Mouse (Mus musculus) midbrain, embryonic 13.5 days (tissue): ENCODE data around the gene Cd8a. TPM values are rescaled to one million over a fixed set of nuclear protein-coding genes. Genes with fewer than 3 reads are reported as not detected.

Source experiments
- ATAC-seq: fragments of 200-750 bp; cut with Nextera tagmentation; 2 replicates; pipeline ENCODE4 v1.8.0; 2017; ENCODE audit warnings: mild to moderate bottlenecking, moderate TSS enrichment, moderate library complexity
- H3K27ac ChIP-seq: fragments of 300-500 bp; sonication (generic); 2 replicates; pipeline ENCODE4 v1.5.1; 2015; ENCODE audit warnings: inconsistent platforms, mild to moderate bottlenecking, moderate library complexity
- H3K27me3 ChIP-seq: fragments of 300-500 bp; sonication (generic); 2 replicates; pipeline ENCODE4 v1.6.1; 2015; ENCODE audit warnings: mild to moderate bottlenecking, inconsistent platforms
- H3K36me3 ChIP-seq: fragments of 300-500 bp; sonication (generic); 2 replicates; pipeline ENCODE4 v1.6.1; 2015; ENCODE audit warnings: mild to moderate bottlenecking, inconsistent platforms
- H3K4me1 ChIP-seq: fragments of 300-500 bp; sonication (generic); replicated peaks from 2 replicates; pipeline ENCODE4 v1.6.1; 2015; ENCODE audit warnings: inconsistent platforms
- H3K4me2 ChIP-seq: fragments of 300-500 bp; sonication (generic); replicated peaks from 2 replicates; pipeline ENCODE4 v1.6.1; 2015; ENCODE audit warnings: moderate library complexity, mild to moderate bottlenecking, inconsistent platforms
- H3K4me3 ChIP-seq: fragments of 300-500 bp; sonication (generic); replicated peaks from 2 replicates; pipeline ENCODE4 v1.5.1; 2015; ENCODE audit warnings: mild to moderate bottlenecking, inconsistent platforms
- H3K9ac ChIP-seq: fragments of 300-500 bp; sonication (generic); replicated peaks from 2 replicates; pipeline ENCODE4 v1.6.1; 2015; ENCODE audit warnings: mild to moderate bottlenecking, inconsistent platforms
- H3K9me3 ChIP-seq: fragments of 300-500 bp; sonication (generic); 2 replicates; pipeline ENCODE4 v1.6.1; 2016; ENCODE audit warnings: mild to moderate bottlenecking, inconsistent platforms
- WGBS: fragments of 180-500 bp; shearing (Covaris S2); methylation state at CpG from one replicate; pipeline ENCODE4 v1.1.7; 2015; 5-methylcytosine and 5-hydroxymethylcytosine counted together
- polyA plus RNA-seq: library from polyadenylated mRNA; unstranded; fragments of >200 nt; fragmentation: Nextera tagmentation; extraction: Ambion mirVana; gene quantifications from 2 replicates; pipeline ENCODE4 v1.2.1, GENCODE M21; 2015

Cd8a gene
- polyA plus RNA-seq, 1 experiment from 2014 or later: not detected

DNA sequence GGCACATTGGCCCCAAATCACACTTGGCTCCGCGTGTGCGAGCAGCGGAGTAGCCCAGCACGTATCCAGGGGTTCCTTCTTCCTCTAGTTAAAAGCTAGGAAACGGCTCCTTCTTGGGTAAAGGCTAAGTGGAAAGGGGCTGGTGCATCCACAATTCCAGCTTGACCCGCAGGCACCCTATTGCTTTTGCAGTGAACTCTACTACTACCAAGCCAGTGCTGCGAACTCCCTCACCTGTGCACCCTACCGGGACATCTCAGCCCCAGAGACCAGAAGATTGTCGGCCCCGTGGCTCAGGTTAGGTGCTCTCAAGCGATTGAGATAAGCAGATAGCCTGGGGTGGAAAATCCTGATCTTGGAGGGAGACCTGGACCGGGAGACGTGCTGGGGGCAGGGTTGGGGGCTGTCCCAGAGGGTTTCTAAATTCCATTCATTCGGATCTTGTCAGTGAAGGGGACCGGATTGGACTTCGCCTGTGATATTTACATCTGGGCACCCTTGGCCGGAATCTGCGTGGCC is 1.1 kb downstream of the Cd8a start:
- Histone ChIP-seq H3K9ac (no peak overlapping the region), H3K27ac (no peak overlapping the region), H3K9me3 (no peaks in the 10 kb centered on the region), H3K4me2 (no peak overlapping the region), H3K4me1 (no peaks in the 10 kb centered on the region), H3K27me3 (no peaks in the 10 kb centered on the region), H3K4me3 (no peak overlapping the region), H3K36me3 (no peaks in the 10 kb centered on the region)
- no peak for ATAC-seq
- WGBS: 90% methylated on average over 19 of the region's 19 CpGs

DNA sequence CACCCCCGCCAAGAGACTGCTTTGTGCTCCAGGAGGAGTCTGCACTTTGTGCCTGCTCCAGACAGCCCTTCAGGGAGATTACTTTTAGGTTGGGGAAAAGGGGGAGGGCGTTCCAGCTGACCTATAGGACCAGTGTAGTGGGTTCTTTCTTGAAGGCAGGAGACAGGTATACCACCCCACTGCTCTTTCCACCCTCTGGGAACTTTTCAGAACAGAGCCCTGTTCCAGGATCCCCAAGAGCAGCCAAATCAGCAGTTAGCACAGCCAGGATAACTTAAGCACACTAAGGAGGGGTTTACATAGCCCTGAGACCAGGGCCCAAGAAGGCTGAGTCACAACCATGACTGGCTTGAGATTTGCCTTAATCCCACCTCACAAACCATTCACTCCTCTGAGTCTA is 1.7 kb downstream of the Cd8a start:
- ATAC-seq: no peak
- Histone ChIP-seq H3K36me3 (no peaks in the 10 kb centered on the region), H3K9ac (no peak overlapping the region), H3K27ac (no peak overlapping the region), H3K4me2 (no peak overlapping the region), H3K27me3 (no peaks in the 10 kb centered on the region), H3K9me3 (no peaks in the 10 kb centered on the region), H3K4me1 (no peaks in the 10 kb centered on the region), H3K4me3 (no peak overlapping the region)
- WGBS: 78% methylated on average over 2 of the region's 2 CpGs

- H3K27ac ChIP-seq: no peak overlapping the region
- H3K27me3 ChIP-seq: no peaks in the 10 kb centered on the region
- H3K4me2 ChIP-seq: no peak overlapping the region
- no peaks in the 10 kb centered on the region for H3K36me3 ChIP-seq
- H3K9me3 ChIP-seq: no peaks in the 10 kb centered on the region
- H3K4me3 ChIP-seq: no peak overlapping the region
- no peak overlapping the region for H3K9ac ChIP-seq
- 96% methylated on average over 13 of the region's 13 CpGs for WGBS
- ATAC-seq: no peak
- no peaks in the 10 kb centered on the region for H3K4me1 ChIP-seq
Measured at GRCm38 (mm10) chr6:71376711-71377110, 3.5 kb downstream of the Cd8a start.

GRCm38 (mm10) chr6:71381654-71382053 is 8.4 kb downstream of the Cd8a start:
- H3K4me2 ChIP-seq: no peak overlapping the region
- H3K36me3 ChIP-seq: no peaks in the 10 kb centered on the region
- H3K4me3 ChIP-seq: no peak overlapping the region
- no peaks in the 10 kb centered on the region for H3K27me3 ChIP-seq
- no peak overlapping the region for H3K27ac ChIP-seq
- H3K9me3 ChIP-seq: no peaks in the 10 kb centered on the region
- H3K4me1 ChIP-seq: no peaks in the 10 kb centered on the region
- no peak for ATAC-seq
- 94% methylated on average over 5 of the region's 5 CpGs for WGBS
- no peak overlapping the region for H3K9ac ChIP-seq

DNA sequence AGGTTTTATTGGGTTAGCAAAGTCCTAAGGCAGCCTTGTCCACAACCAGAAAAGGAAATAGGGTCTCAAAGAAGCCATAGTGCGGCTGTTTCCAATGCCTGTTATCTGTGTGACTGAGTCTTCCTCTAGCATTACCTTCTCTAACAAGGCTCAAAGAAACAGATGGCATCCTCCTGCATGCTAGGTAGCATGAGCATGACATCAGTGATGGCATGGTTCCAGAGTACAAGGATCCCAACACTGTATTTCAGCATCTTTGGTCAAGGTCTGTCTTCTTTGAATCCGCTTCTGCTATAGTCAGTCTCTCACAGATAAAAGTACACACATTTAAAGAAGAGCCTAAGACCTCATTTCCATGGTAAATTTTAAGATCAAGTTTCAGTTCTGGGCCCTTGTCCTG is 17.3 kb downstream of the Cd8a start:
- 97% methylated on average over 2 of the region's 2 CpGs for WGBS
- no peak overlapping the region for H3K27ac ChIP-seq
- no peak overlapping the region for H3K4me2 ChIP-seq
- no peaks in the 10 kb centered on the region for H3K4me1 ChIP-seq
- peaks cover 55% of the 10 kb centered on the region for H3K36me3 ChIP-seq
- no peak for ATAC-seq
- no peaks in the 10 kb centered on the region for H3K27me3 ChIP-seq
- H3K4me3 ChIP-seq: no peak overlapping the region
- no peaks in the 10 kb centered on the region for H3K9me3 ChIP-seq
- no peak overlapping the region for H3K9ac ChIP-seq

GRCm38 (mm10) chr6:71396016-71396415 is 22.8 kb downstream of the Cd8a start:
- WGBS: 91% methylated on average over 1 of the region's 1 CpGs
- no peaks in the 10 kb centered on the region for H3K4me1 ChIP-seq
- H3K9ac ChIP-seq: no peak overlapping the region
- no peak overlapping the region for H3K4me2 ChIP-seq
- H3K27ac ChIP-seq: no peak overlapping the region
- H3K4me3 ChIP-seq: no peak overlapping the region
- ATAC-seq: no peak
- peaks cover 54% of the 10 kb centered on the region for H3K36me3 ChIP-seq
- H3K9me3 ChIP-seq: no peaks in the 10 kb centered on the region
- no peaks in the 10 kb centered on the region for H3K27me3 ChIP-seq

GRCm38 (mm10) chr6:71396761-71397160 is 23.5 kb downstream of the Cd8a start:
- H3K27me3 ChIP-seq: no peaks in the 10 kb centered on the region
- no peak overlapping the region for H3K4me3 ChIP-seq
- WGBS: 88% methylated on average over 6 of the region's 6 CpGs
- peaks cover 47% of the 10 kb centered on the region for H3K36me3 ChIP-seq
- H3K9me3 ChIP-seq: no peaks in the 10 kb centered on the region
- H3K9ac ChIP-seq: no peak overlapping the region
- ATAC-seq: no peak
- H3K4me2 ChIP-seq: no peak overlapping the region
- no peak overlapping the region for H3K27ac ChIP-seq
- H3K4me1 ChIP-seq: no peaks in the 10 kb centered on the region

DNA sequence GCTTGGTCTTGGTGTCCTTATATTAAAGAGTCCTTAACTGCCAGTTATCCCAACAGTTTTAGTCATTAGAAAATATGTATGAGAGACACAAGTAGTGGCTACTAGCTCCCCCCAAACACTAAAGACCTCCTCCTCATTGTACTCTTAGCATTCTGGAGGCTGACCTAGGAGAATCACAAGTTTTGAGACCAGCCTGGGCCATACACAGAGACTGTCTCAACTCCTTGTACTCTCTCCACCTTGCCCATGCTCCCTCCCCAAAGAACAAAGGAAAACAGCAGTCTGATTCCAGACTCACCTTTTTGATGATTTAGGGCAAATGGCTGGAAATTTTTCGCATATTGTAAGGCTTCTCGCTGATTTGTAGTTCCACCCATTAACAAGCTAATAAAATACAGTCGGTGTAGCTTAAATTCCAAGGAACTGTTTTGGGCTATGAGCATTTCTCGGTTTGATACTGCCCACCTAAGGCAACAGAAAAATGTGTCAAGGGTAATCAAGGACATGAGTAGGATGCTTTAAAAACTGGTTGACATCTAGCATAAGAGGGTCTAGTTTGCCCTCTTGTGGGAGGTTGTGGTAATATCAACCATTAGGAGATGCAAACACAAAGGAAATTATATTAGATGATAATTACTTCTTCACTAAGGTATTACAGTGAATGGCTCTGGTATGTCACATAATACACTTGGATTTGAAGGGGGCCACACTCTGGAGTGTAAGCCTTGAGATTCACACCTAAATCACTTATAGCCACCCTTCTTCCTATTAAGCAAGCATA is 25.8 kb downstream of the Cd8a start:
- no peak overlapping the region for H3K27ac ChIP-seq
- no peaks in the 10 kb centered on the region for H3K9me3 ChIP-seq
- WGBS: 87% methylated on average over 4 of the region's 4 CpGs
- no peak overlapping the region for H3K4me2 ChIP-seq
- no peak overlapping the region for H3K9ac ChIP-seq
- H3K36me3 ChIP-seq: peaks cover 30% of the 10 kb centered on the region
- H3K4me1 ChIP-seq: no peaks in the 10 kb centered on the region
- H3K27me3 ChIP-seq: no peaks in the 10 kb centered on the region
- no peak overlapping the region for H3K4me3 ChIP-seq
- peak; percentile 60 for ATAC-seq

DNA sequence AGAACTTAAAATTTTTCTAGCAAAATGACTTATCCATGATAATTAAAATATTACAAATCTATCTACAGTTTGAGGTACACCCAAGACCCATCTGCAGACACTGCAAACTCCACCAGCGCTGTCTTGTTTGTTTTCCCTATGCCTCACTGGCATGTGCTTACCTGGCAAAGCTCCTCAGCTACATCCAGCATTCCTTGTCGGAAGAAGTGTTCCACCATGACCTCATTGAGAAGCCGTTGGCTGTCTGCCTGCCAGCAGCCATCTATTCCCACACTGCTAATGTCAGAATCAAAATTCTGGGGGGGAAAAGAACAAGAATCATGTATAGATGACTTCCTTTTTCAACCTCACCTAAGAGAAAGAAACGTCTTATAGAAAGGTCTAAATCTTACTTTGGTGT is 41.4 kb downstream of the Cd8a start:
- H3K36me3 ChIP-seq: peaks cover 28% of the 10 kb centered on the region
- no peaks in the 10 kb centered on the region for H3K9me3 ChIP-seq
- 91% methylated on average over 4 of the region's 4 CpGs for WGBS
- no peak for ATAC-seq
- no peaks in the 10 kb centered on the region for H3K27me3 ChIP-seq
- no peak overlapping the region for H3K27ac ChIP-seq
- no peak overlapping the region for H3K4me3 ChIP-seq
- H3K4me2 ChIP-seq: no peak overlapping the region
- H3K4me1 ChIP-seq: no peaks in the 10 kb centered on the region
- no peak overlapping the region for H3K9ac ChIP-seq

DNA sequence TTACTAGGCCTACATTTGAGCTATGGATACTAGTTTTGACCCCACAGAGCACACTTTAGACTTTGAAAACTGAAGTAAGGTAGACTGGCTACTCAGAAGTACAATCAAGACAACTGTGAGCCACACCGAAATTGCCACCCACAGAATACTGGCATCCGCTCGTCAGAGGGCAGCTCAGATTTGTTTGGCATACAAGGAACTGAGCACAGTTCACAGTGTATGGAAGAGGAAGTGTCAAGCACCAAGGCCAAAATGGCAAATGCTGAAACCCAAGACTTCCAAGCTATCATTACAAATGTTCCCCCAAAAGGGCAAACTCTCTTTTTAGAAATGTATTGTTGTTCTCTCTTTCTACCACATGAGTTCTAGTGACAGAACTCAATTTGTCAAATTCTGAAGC is 42.2 kb downstream of the Cd8a start:
- 89% methylated on average over 3 of the region's 3 CpGs for WGBS
- no peak for ATAC-seq

GRCm38 (mm10) chr6:71418874-71419273 is 45.6 kb downstream of the Cd8a start:
- Histone ChIP-seq H3K36me3 (peaks cover 13% of the 10 kb centered on the region; the same call in 1 of the 2 replicates), H3K27ac (no peak overlapping the region), H3K4me2 (no peak overlapping the region), H3K27me3 (no peaks in the 10 kb centered on the region), H3K9me3 (no peaks in the 10 kb centered on the region), H3K4me3 (no peak overlapping the region), H3K4me1 (no peaks in the 10 kb centered on the region), H3K9ac (no peak overlapping the region)
- 94% methylated on average over 3 of the region's 3 CpGs for WGBS
- ATAC-seq: no peak

More for the DNA sequence above, 42.2 kb downstream of the Cd8a start:
- no peaks in the 10 kb centered on the region for H3K4me1 ChIP-seq
- no peak overlapping the region for H3K27ac ChIP-seq
- no peak overlapping the region for H3K4me2 ChIP-seq
- H3K4me3 ChIP-seq: no peak overlapping the region
- no peaks in the 10 kb centered on the region for H3K27me3 ChIP-seq
- no peaks in the 10 kb centered on the region for H3K9me3 ChIP-seq
- no peak overlapping the region for H3K9ac ChIP-seq
- H3K36me3 ChIP-seq: peaks cover 28% of the 10 kb centered on the region

DNA sequence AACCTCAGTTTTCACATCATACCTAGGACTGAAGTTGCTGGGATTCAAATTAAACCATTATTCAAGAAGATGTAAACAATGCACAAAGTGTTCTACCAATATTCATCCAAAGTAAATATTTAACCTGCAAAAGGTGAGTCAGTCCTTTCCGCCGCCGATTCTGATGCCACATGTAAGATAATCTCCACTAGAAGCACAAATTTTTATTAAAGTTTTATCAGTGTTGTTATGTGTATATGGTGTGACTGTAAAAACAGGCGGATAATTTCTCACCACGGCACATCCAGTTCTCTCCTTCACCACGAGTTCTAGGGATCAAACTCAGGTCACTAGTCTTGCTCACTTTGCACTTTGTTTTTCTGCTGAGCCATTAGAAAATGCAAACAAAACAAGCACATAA is 47.6 kb downstream of the Cd8a start:
- Histone ChIP-seq H3K4me3 (no peak overlapping the region), H3K4me1 (no peaks in the 10 kb centered on the region), H3K4me2 (no peak overlapping the region), H3K9ac (no peak overlapping the region), H3K9me3 (no peaks in the 10 kb centered on the region), H3K36me3 (0 out of 2 replicates have a peak, but pooled peaks cover 9% of the 10 kb centered on the region), H3K27me3 (no peaks in the 10 kb centered on the region), H3K27ac (no peak overlapping the region)
- WGBS: 94% methylated on average over 6 of the region's 6 CpGs
- no peak for ATAC-seq

- 93% methylated on average over 3 of the region's 3 CpGs for WGBS
Measured at GRCm38 (mm10) chr6:71422162-71422561, 48.9 kb downstream of the Cd8a start.

More at GRCm38 (mm10) chr6:71422162-71422561, 48.9 kb downstream of the Cd8a start:
- H3K4me2 ChIP-seq: no peak overlapping the region
- H3K9me3 ChIP-seq: no peaks in the 10 kb centered on the region
- H3K27ac ChIP-seq: no peak overlapping the region
- peaks cover 18% of the 10 kb centered on the region for H3K36me3 ChIP-seq
- H3K4me3 ChIP-seq: no peak overlapping the region
- no peaks in the 10 kb centered on the region for H3K27me3 ChIP-seq
- no peak for ATAC-seq
- H3K9ac ChIP-seq: no peak overlapping the region
- no peaks in the 10 kb centered on the region for H3K4me1 ChIP-seq
